Mouse (Mus musculus) ES-Bruce4 (cell line): Measurements from ENCODE around the gene Olfr458.

ENCODE experiments used
- CTCF ChIP-seq: IDR thresholded peaks from one replicate; pipeline ENCODE4 v1.8.1; 2011; ENCODE audit warnings: low read depth, low read length
- EP300 ChIP-seq: IDR thresholded peaks from 2 replicates; pipeline ENCODE4 v1.6.1; 2011; ENCODE audit warnings: low read depth, low read length; ENCODE audit not compliant: insufficient read depth
- POLR2A ChIP-seq: IDR thresholded peaks from one replicate; pipeline ENCODE4 v1.8.1; 2011; ENCODE audit warnings: low read length; ENCODE audit not compliant: insufficient read depth

DNA sequence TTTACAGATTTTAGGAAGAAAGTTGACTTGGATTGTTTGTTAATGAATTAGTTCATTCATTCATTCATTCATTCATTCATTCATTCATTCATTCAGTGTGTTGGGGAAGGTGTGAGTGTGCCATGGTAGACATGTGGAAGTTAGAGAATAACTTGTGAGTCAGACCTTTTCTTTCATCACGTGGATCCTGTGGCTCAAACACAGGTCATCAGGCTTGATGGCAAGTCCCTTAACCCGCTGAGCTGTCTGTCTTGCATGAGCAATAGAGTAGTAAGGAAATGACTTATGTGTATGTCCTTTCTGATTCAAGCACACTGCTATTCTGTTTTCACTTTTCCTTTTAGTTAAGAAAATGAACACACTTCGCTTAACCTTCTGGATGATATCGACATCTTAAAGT, 5.5 kb upstream of the Olfr458 start:
- TF ChIP-seq EP300, result no peak
- TF ChIP-seq CTCF, result no peak
- TF ChIP-seq POLR2A, result no peak
